Mouse (Mus musculus) ES-CJ7 (cell line): Measurements from ENCODE around the gene Nfia.

Source experiments
- DNase-seq: peaks from one replicate; pipeline ENCODE4 v3.0.0; 2011; ENCODE audit warnings: low read depth, low spot score

Nfia gene

GRCm38 (mm10) chr4:97947484-97947883 lies 174.9 kb downstream of the Nfia start:
- DNase-seq: no peak

- no peak for DNase-seq
Observed at GRCm38 (mm10) chr4:97948250-97948649, 175.7 kb downstream of the Nfia start.

- DNase-seq: no peak
Observed at GRCm38 (mm10) chr4:97950341-97951071, 178.0 kb downstream of the Nfia start.

GRCm38 (mm10) chr4:97953886-97954285 lies 181.4 kb downstream of the Nfia start:
- DNase-seq: no peak

GRCm38 (mm10) chr4:97958121-97958520 lies 185.6 kb downstream of the Nfia start:
- DNase-seq: peak; percentile 4

- no peak for DNase-seq
Observed at GRCm38 (mm10) chr4:97962856-97963255, 190.3 kb downstream of the Nfia start.

- DNase-seq: no peak
Observed at GRCm38 (mm10) chr4:97963951-97964350, 191.4 kb downstream of the Nfia start.

- DNase-seq: no peak
Observed at GRCm38 (mm10) chr4:97968786-97969348, 196.3 kb downstream of the Nfia start.

GRCm38 (mm10) chr4:97973064-97973463 lies 200.5 kb downstream of the Nfia start:
- no peak for DNase-seq

GRCm38 (mm10) chr4:97974037-97974436 lies 201.5 kb downstream of the Nfia start:
- DNase-seq: no peak

- no peak for DNase-seq
Observed at GRCm38 (mm10) chr4:97976891-97977290, 204.4 kb downstream of the Nfia start.

GRCm38 (mm10) chr4:97984361-97984760 lies 211.8 kb downstream of the Nfia start:
- no peak for DNase-seq

- DNase-seq: no peak
Observed at GRCm38 (mm10) chr4:97986056-97986734, 213.7 kb downstream of the Nfia start.

GRCm38 (mm10) chr4:97986735-97987075 lies 214.2 kb downstream of the Nfia start:
- DNase-seq: no peak

GRCm38 (mm10) chr4:97988703-97989102 lies 216.2 kb downstream of the Nfia start:
- no peak for DNase-seq

- no peak for DNase-seq
Observed at GRCm38 (mm10) chr4:97990431-97990830, 217.9 kb downstream of the Nfia start.

GRCm38 (mm10) chr4:97991395-97991794 lies 218.9 kb downstream of the Nfia start:
- DNase-seq: no peak

GRCm38 (mm10) chr4:97991880-97992279 lies 219.3 kb downstream of the Nfia start:
- DNase-seq: no peak

GRCm38 (mm10) chr4:97995911-97996712 lies 223.6 kb downstream of the Nfia start:
- DNase-seq: no peak

GRCm38 (mm10) chr4:97997151-97997817 lies 224.8 kb downstream of the Nfia start:
- DNase-seq: no peak

GRCm38 (mm10) chr4:98002206-98002605 lies 229.7 kb downstream of the Nfia start:
- no peak for DNase-seq
